21 mouse cellular contexts compared by ENCODE assay signal in the genomic region with DNA sequence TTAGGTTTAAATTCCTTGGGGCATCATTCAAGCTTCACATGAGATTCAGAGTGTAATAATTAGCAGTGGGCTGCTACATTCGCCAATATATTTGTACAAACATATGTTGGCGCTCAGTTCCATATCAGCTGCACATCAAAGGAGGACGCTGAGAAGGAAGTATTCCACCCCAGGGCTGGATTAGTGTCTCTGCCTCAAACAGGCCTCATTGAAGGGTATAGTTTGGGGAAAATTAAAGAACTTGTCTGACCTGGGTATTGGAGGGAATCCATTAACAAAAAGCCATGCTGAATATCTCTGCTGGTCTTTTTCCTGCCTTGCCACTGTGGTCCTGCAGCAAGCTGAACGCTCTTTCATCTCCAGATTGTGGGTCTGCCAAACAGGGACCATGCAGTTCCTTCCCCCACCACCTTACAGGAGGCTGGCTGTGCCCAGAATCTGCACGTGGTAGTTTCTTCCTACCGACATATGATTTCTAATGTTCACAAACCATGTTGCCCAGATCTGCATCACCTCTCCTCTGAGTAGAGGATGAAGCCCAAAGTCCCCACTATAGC.
DNase-seq lines count a peak whose midpoint lies in the region; ATAC-seq and TF ChIP-seq lines count a peak whose summit lies in the region.
"Had no signal": no experiment of that assay in that cellular context is flagged by ENCODE, and none has a peak within 500 bp of the region (broad histone marks: within the 10 kb centered on the region; RNA-seq: fewer than 3 reads in every experiment).

No protein-coding gene starts in this region.

- H3K9me3 ChIP-seq in hindbrain, postnatal 0 days (ENCODE audit: low read length), result no peaks in the 10 kb centered on the region
- no peaks in the 10 kb centered on the region for H3K9me3 ChIP-seq in hindbrain, embryonic 16.5 days (ENCODE audit: control insufficient read depth, low read length)
- H3K9me3 ChIP-seq in forebrain, embryonic 14.5 days (replicated peaks; ENCODE audit: control insufficient read depth, low read length), result no peaks in the 10 kb centered on the region
- H3K9me3 ChIP-seq in midbrain, embryonic 10.5 days (replicated peaks), result no peaks in the 10 kb centered on the region
- no peaks in the 10 kb centered on the region for H3K9me3 ChIP-seq in midbrain, postnatal 0 days (ENCODE audit: low read length)
- no peaks in the 10 kb centered on the region for H3K9me3 ChIP-seq in intestine, embryonic 16.5 days (ENCODE audit: control insufficient read depth, low read length)
- H3K9me3 ChIP-seq: stomach, embryonic 15.5 days had no signal

- no peak overlapping the region for H3K27ac ChIP-seq in hindbrain, postnatal 0 days
- no peak overlapping the region for H3K27ac ChIP-seq in hindbrain, embryonic 16.5 days (ENCODE audit: low read depth, low read length)
- H3K27ac ChIP-seq in forebrain, embryonic 14.5 days (ENCODE audit: low read depth, low read length), result no peak overlapping the region
- H3K27ac ChIP-seq in midbrain, embryonic 10.5 days (replicated peaks), result peak overlapping the region; percentile 69
- no peak overlapping the region for H3K27ac ChIP-seq in midbrain, postnatal 0 days (ENCODE audit: low read depth, low read length)
- no peak overlapping the region for H3K27ac ChIP-seq in intestine, embryonic 16.5 days (ENCODE audit: low read length)
- H3K27ac ChIP-seq: left cerebral cortex, adult 2 months; stomach, embryonic 15.5 days had no signal

- no peaks in the 10 kb centered on the region for H3K36me3 ChIP-seq in hindbrain, postnatal 0 days (ENCODE audit: insufficient read depth, low read length)
- H3K36me3 ChIP-seq in hindbrain, embryonic 16.5 days (ENCODE audit: control insufficient read depth, insufficient read depth, low read length), result no peaks in the 10 kb centered on the region
- no peaks in the 10 kb centered on the region for H3K36me3 ChIP-seq in forebrain, embryonic 14.5 days (ENCODE audit: control insufficient read depth, insufficient read depth, low read length)
- no peaks in the 10 kb centered on the region for H3K36me3 ChIP-seq in midbrain, embryonic 10.5 days
- no peaks in the 10 kb centered on the region for H3K36me3 ChIP-seq in midbrain, postnatal 0 days (ENCODE audit: insufficient read depth, low read length)
- no peaks in the 10 kb centered on the region for H3K36me3 ChIP-seq in intestine, embryonic 16.5 days (ENCODE audit: control insufficient read depth, insufficient read depth, low read length)
- H3K36me3 ChIP-seq: stomach, embryonic 15.5 days had no signal

- no peak for DNase-seq in hindbrain, postnatal 0 days (ENCODE audit: low spot score)
- peak; percentile 27 for DNase-seq in forebrain, embryonic 14.5 days (ENCODE audit: low spot score)
- DNase-seq in midbrain, embryonic 10.5 days (ENCODE audit: low spot score), result peak; percentile 28
- DNase-seq in midbrain, postnatal 0 days (ENCODE audit: low spot score), result peak; percentile 12
- DNase-seq in left cerebral cortex, adult 11 months (ENCODE audit: low spot score), result no peak
- DNase-seq: adrenal gland, adult 8-10 months; cerebellum, postnatal 25 days; heart, adult 18-20 months; heart, postnatal 36 days; kidney, adult 8-10 months; kidney, postnatal 14 days; left cerebral cortex, postnatal 4 days; lung, adult 2 months; lung, postnatal 36 days; thymus, adult 18-20 months had no signal

- no peak overlapping the region for H3K4me2 ChIP-seq in hindbrain, postnatal 0 days (ENCODE audit: low read depth, low read length)
- no peak overlapping the region for H3K4me2 ChIP-seq in hindbrain, embryonic 16.5 days (ENCODE audit: low read length)
- H3K4me2 ChIP-seq in forebrain, embryonic 14.5 days (ENCODE audit: low read length), result no peak overlapping the region
- H3K4me2 ChIP-seq in midbrain, postnatal 0 days (ENCODE audit: low read depth, low read length, poor library complexity, severe bottlenecking), result no peak overlapping the region
- no peak overlapping the region for H3K4me2 ChIP-seq in intestine, embryonic 16.5 days (ENCODE audit: low read depth, low read length)
- H3K4me2 ChIP-seq: liver, embryonic 11.5 days; stomach, embryonic 15.5 days had no signal

- ATAC-seq in hindbrain, postnatal 0 days, result 0 out of 2 replicates have a peak, but pooled peaks have one; percentile 18
- ATAC-seq in hindbrain, embryonic 16.5 days, result no peak
- ATAC-seq in forebrain, embryonic 14.5 days, result peak; percentile 48; the same call in 1 of the 2 replicates
- ATAC-seq in midbrain, postnatal 0 days (ENCODE audit: low FRiP score), result no peak
- ATAC-seq in intestine, embryonic 16.5 days, result no peak
- ATAC-seq: inflammation-experienced regulatory T-cells, adult 6 months had no signal

- 49% methylated on average over 6 of the region's 6 CpGs for WGBS in hindbrain, postnatal 0 days
- WGBS in hindbrain, embryonic 16.5 days, result 56% methylated on average over 6 of the region's 6 CpGs
- WGBS in forebrain, embryonic 14.5 days, result 35% methylated on average over 6 of the region's 6 CpGs
- 50% methylated on average over 6 of the region's 6 CpGs for WGBS in midbrain, embryonic 10.5 days
- WGBS in midbrain, postnatal 0 days, result 33% methylated on average over 6 of the region's 6 CpGs
- WGBS in intestine, embryonic 16.5 days, result 65% methylated on average over 6 of the region's 6 CpGs

- no peak overlapping the region for H3K9ac ChIP-seq in hindbrain, postnatal 0 days (replicated peaks; ENCODE audit: low read length)
- no peak overlapping the region for H3K9ac ChIP-seq in hindbrain, embryonic 16.5 days (ENCODE audit: low read depth, low read length)
- no peak overlapping the region for H3K9ac ChIP-seq in forebrain, embryonic 14.5 days (ENCODE audit: low read length)
- H3K9ac ChIP-seq in midbrain, postnatal 0 days (replicated peaks; ENCODE audit: low read length, poor library complexity, severe bottlenecking), result no peak overlapping the region
- H3K9ac ChIP-seq in intestine, embryonic 16.5 days (ENCODE audit: low read depth, low read length), result no peak overlapping the region
- H3K9ac ChIP-seq: stomach, embryonic 15.5 days had no signal

- H3K27me3 ChIP-seq in hindbrain, postnatal 0 days (ENCODE audit: insufficient read depth, low read length), result no peaks in the 10 kb centered on the region
- no peaks in the 10 kb centered on the region for H3K27me3 ChIP-seq in hindbrain, embryonic 16.5 days (replicated peaks; ENCODE audit: control insufficient read depth, insufficient read depth, low read length)
- H3K27me3 ChIP-seq in forebrain, embryonic 14.5 days (replicated peaks; ENCODE audit: control insufficient read depth, insufficient read depth, low read length), result no peaks in the 10 kb centered on the region
- peaks cover 10% of the 10 kb centered on the region for H3K27me3 ChIP-seq in midbrain, embryonic 10.5 days (ENCODE audit: low read depth, poor library complexity, severe bottlenecking)
- H3K27me3 ChIP-seq in midbrain, postnatal 0 days (ENCODE audit: insufficient read depth, low read length), result no peaks in the 10 kb centered on the region
- no peaks in the 10 kb centered on the region for H3K27me3 ChIP-seq in intestine, embryonic 16.5 days (replicated peaks; ENCODE audit: control insufficient read depth, insufficient read depth, low read length)
- H3K27me3 ChIP-seq: stomach, embryonic 15.5 days had no signal

- H3K4me3 ChIP-seq in hindbrain, postnatal 0 days (ENCODE audit: low read length), result no peak overlapping the region
- no peak overlapping the region for H3K4me3 ChIP-seq in hindbrain, embryonic 16.5 days (ENCODE audit: low read length)
- no peak overlapping the region for H3K4me3 ChIP-seq in forebrain, embryonic 14.5 days (ENCODE audit: low read depth, low read length)
- no peak overlapping the region for H3K4me3 ChIP-seq in midbrain, embryonic 10.5 days
- H3K4me3 ChIP-seq in midbrain, postnatal 0 days (ENCODE audit: low read depth, low read length), result no peak overlapping the region
- H3K4me3 ChIP-seq in intestine, embryonic 16.5 days (ENCODE audit: low read length), result no peak overlapping the region
- H3K4me3 ChIP-seq: left cerebral cortex, adult 2 months; stomach, embryonic 15.5 days had no signal

- H3K4me1 ChIP-seq in hindbrain, postnatal 0 days (ENCODE audit: insufficient read depth, low read length), result no peaks in the 10 kb centered on the region
- H3K4me1 ChIP-seq in hindbrain, embryonic 16.5 days (ENCODE audit: control insufficient read depth, insufficient read depth, low read depth, low read length), result no peaks in the 10 kb centered on the region
- 0 out of 2 replicates have a peak, but pooled peaks cover 6% of the 10 kb centered on the region for H3K4me1 ChIP-seq in forebrain, embryonic 14.5 days (ENCODE audit: control insufficient read depth, insufficient read depth, low read length)
- H3K4me1 ChIP-seq in midbrain, embryonic 10.5 days, result peaks cover 29% of the 10 kb centered on the region
- H3K4me1 ChIP-seq in midbrain, postnatal 0 days (ENCODE audit: insufficient read depth, low read length), result no peaks in the 10 kb centered on the region
- H3K4me1 ChIP-seq in intestine, embryonic 16.5 days (ENCODE audit: control insufficient read depth, insufficient read depth, low read length), result no peaks in the 10 kb centered on the region
- H3K4me1 ChIP-seq: stomach, embryonic 15.5 days had no signal

- no peak for TF ChIP-seq CTCF in hindbrain, postnatal 0 days (IDR thresholded peaks at IDR 0.05; ENCODE audit: low read depth)
- TF ChIP-seq CTCF in midbrain, postnatal 0 days (IDR thresholded peaks at IDR 0.05), result 0 out of 2 replicates have a peak, but pooled peaks have one; percentile 12

Comparison
In these comparisons a context has a peak if more than half of its experiments do, and no peak if none do; other contexts are left out.
1. ATAC-seq: peak in hindbrain, postnatal 0 days (single experiment) and forebrain, embryonic 14.5 days (single experiment); none in hindbrain, embryonic 16.5 days (single experiment), midbrain, postnatal 0 days (single experiment) and intestine, embryonic 16.5 days (single experiment).
2. DNase-seq: peak in forebrain, embryonic 14.5 days (single experiment), midbrain, embryonic 10.5 days (single experiment) and midbrain, postnatal 0 days (single experiment); none in hindbrain, postnatal 0 days (single experiment) and left cerebral cortex, adult 11 months (single experiment).